Mouse (Mus musculus) spleen, adult 2 months (tissue): Measurements from ENCODE around the gene Mfsd12.

ENCODE experiments used
- CTCF ChIP-seq: fragments of 200-500 bp; IDR thresholded peaks from 2 replicates; pipeline ENCODE4 v1.5.1; 2011; ENCODE audit warnings: mild to moderate bottlenecking, inconsistent platforms; ENCODE audit not compliant: insufficient read depth, insufficient read length, insufficient replicate concordance; ENCODE audit errors: extremely low read depth
- POLR2A ChIP-seq: fragments of 200-500 bp; IDR thresholded peaks from 2 replicates; pipeline ENCODE4 v1.6.1; 2011; ENCODE audit warnings: low read depth, low read length, inconsistent platforms

DNA sequence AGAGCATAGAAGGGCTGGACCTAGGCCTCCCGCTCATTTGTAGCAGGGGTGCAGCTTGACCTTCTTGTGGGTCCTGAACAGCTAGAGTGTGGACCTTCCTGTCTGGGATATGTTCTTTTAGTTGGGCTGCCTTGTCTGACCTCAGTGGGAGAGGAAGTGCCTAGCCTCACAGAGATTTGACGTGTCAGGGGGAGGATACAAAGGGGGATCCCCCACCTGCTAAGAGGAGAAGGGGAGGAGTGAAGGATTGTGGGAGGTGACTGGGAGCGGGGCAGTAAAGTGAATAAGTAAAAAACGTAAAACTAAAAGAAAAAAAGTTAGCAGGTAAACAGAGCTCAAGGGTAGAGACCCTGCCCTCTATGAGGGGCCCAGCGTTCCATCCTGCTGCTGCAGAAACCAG is 47.7 kb upstream of the Mfsd12 start:
- TF ChIP-seq POLR2A (no peak), CTCF (no peak)
